Comparison of ENCODE assay signal across 9 mouse cellular contexts in the genomic region with DNA sequence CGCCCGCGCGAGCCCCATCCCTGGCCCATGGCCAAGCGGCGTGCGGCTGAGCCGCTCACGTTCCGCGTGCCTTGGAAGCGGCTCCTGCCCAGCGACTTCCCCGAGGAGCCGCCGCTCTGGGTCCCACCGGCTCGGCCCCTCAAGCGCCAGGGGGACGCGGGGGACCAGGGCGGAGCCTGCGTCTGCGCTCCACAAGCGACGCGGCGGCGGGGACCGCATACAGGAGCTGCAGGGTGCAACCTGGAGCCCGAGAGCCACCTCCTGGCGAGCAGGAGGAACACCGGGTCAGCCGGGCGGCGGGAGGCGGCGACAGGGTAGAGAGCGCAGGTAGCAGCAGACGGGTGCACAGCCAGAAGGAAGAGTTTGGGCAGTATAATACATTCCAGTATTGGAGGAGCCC. TPM values are rescaled to one million over a fixed set of nuclear protein-coding genes. Genes with fewer than 3 reads are reported as not detected.
DNase-seq lines count a peak whose midpoint lies in the region; ATAC-seq lines count a peak whose summit lies in the region.
"Had no signal": no experiment of that assay in that cellular context is flagged by ENCODE, and none has a peak within 500 bp of the region (broad histone marks: within the 10 kb centered on the region; RNA-seq: fewer than 3 reads in every experiment).

No protein-coding gene starts in this region.

- WGBS in hindbrain, embryonic 13.5 days = 2% methylated on average over 40 of the region's 40 CpGs

- H3K4me1 ChIP-seq in hindbrain, embryonic 13.5 days (replicated peaks) = no peaks in the 10 kb centered on the region

- peak; percentile 97 for ATAC-seq in hindbrain, embryonic 13.5 days (ENCODE audit: low FRiP score)

- H3K4me2 ChIP-seq in hindbrain, embryonic 13.5 days = peak overlapping the region; percentile 80

- peak overlapping the region; percentile 53 for H3K4me3 ChIP-seq in hindbrain, embryonic 13.5 days

- peak; percentile 70 for DNase-seq in Muller cell, postnatal 12 days (ENCODE audit: inconsistent ontology term)
- peak; percentile 79 to 80 for DNase-seq in cerebellum, postnatal 10 days
- DNase-seq in frontal cortex, postnatal 10 days (ENCODE audit: low spot score in 2 of 2) = peak; percentile 58 to 70
- DNase-seq in layer of hippocampus, postnatal 14 days (ENCODE audit: low spot score in 2 of 2) = peak; percentile 57 to 68
- DNase-seq in lung, postnatal 10 days = peak; percentile 76
- peak; percentile 74 for DNase-seq in ovary, postnatal 36 days (ENCODE audit: low spot score)
- DNase-seq in thymus, postnatal 10 days (ENCODE audit: low spot score in 2 of 2) = peak; percentile 69 to 82

- peak overlapping the region; percentile 73 for H3K9ac ChIP-seq in hindbrain, embryonic 13.5 days

- H3K27ac ChIP-seq in hindbrain, embryonic 13.5 days = no peak overlapping the region
- H3K27ac ChIP-seq: macrophage had no signal

- H3K27me3 ChIP-seq in hindbrain, embryonic 13.5 days = peaks cover 41% of the 10 kb centered on the region

- no peaks in the 10 kb centered on the region for H3K9me3 ChIP-seq in hindbrain, embryonic 13.5 days

- no peaks in the 10 kb centered on the region for H3K36me3 ChIP-seq in hindbrain, embryonic 13.5 days

RNA-seq across cellular contexts. Expression of a gene that starts 11.5 kb away (rescaled TPM):
- 0.82 and 0.83 TPM in 2 replicates for polyA plus RNA-seq in hindbrain, embryonic 13.5 days (2015; fragmentation: Nextera tagmentation; extraction: Ambion mirVana)
- total RNA-seq in layer of hippocampus, postnatal 14 days (2021) = not detected
- polyA plus RNA-seq: macrophage had no signal

RNA-seq across cellular contexts. Expression of a gene that starts 28.2 kb away (rescaled TPM):
- polyA plus RNA-seq in hindbrain, embryonic 13.5 days (2015; fragmentation: Nextera tagmentation; extraction: Ambion mirVana) = 13.6 and 14.0 TPM in 2 replicates
- 10 to 100 TPM; 29.3 to 31.4 TPM for total RNA-seq in layer of hippocampus, postnatal 14 days (2021)
- polyA plus RNA-seq: macrophage had no signal

RNA-seq across cellular contexts. Expression of a gene that starts 39.3 kb away (rescaled TPM):
- 16.9 and 17.9 TPM in 2 replicates for polyA plus RNA-seq in hindbrain, embryonic 13.5 days (2015; fragmentation: Nextera tagmentation; extraction: Ambion mirVana)
- total RNA-seq in layer of hippocampus, postnatal 14 days (2021) = 10 to 100 TPM; 18.7 to 19.1 TPM
